In the genomic region with DNA sequence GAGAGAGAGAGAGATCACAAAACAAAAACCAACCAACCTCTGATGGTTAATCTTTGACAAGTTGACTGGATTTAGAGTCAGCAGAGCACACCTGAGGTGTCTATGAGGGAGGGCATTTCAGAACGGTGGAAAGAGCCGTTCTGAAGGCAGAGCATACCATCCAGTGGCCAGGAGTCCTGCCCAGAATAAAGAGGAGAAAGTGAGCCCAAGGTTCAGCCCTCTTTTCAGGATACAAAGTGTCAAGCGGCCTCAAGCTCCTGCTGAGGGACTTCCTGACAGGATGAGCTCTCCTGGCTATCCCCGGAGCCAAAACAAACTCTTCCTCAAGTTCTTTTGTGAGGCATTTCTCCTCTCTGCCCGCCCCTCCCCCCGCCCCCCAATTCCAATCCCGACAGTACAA, we compare ENCODE assay signal across 8 mouse cellular contexts. TPM values are rescaled to one million over a fixed set of nuclear protein-coding genes. Genes with fewer than 3 reads are reported as not detected.
A peak's percentile ranks its signal among the peaks of the same experiment; 100 is the strongest.
DNase-seq lines count a peak whose midpoint lies in the region; ATAC-seq lines count a peak whose summit lies in the region.
"Had no signal": no experiment of that assay in that cellular context is flagged by ENCODE, and none has a peak within 500 bp of the region (broad histone marks: within the 10 kb centered on the region; RNA-seq: fewer than 3 reads in every experiment).

No protein-coding gene starts in this region.

- 1% methylated on average over 7 of the region's 7 CpGs for WGBS in lung, embryonic 16.5 days
- WGBS in forebrain, embryonic 14.5 days = 5% methylated on average over 7 of the region's 7 CpGs
- WGBS in limb, embryonic 13.5 days = 3% methylated on average over 7 of the region's 7 CpGs
- 5% methylated on average over 7 of the region's 7 CpGs for WGBS in stomach, embryonic 16.5 days

- peak overlapping the region; percentile 34; the same call in 1 of the 2 replicates for H3K27ac ChIP-seq in lung, embryonic 16.5 days (ENCODE audit: low read length)
- H3K27ac ChIP-seq in forebrain, embryonic 14.5 days (ENCODE audit: low read depth, low read length) = no peak overlapping the region
- no peak overlapping the region for H3K27ac ChIP-seq in limb, embryonic 13.5 days
- no peak overlapping the region for H3K27ac ChIP-seq in stomach, embryonic 16.5 days (ENCODE audit: low read length)

- peak overlapping the region; percentile 69 for H3K4me2 ChIP-seq in lung, embryonic 16.5 days (ENCODE audit: low read depth, low read length)
- peak overlapping the region; percentile 44 for H3K4me2 ChIP-seq in forebrain, embryonic 14.5 days (ENCODE audit: low read length)
- H3K4me2 ChIP-seq in limb, embryonic 13.5 days (replicated peaks) = peak overlapping the region; percentile 66
- peak overlapping the region; percentile 72 for H3K4me2 ChIP-seq in stomach, embryonic 16.5 days (ENCODE audit: low read depth, low read length)

- peaks cover 4% of the 10 kb centered on the region; the same call in 1 of the 2 replicates for H3K4me1 ChIP-seq in lung, embryonic 16.5 days (replicated peaks; ENCODE audit: control insufficient read depth, insufficient read depth, low read length)
- H3K4me1 ChIP-seq in forebrain, embryonic 14.5 days (ENCODE audit: control insufficient read depth, insufficient read depth, low read length) = no peaks in the 10 kb centered on the region
- H3K4me1 ChIP-seq in limb, embryonic 13.5 days = peaks cover 8% of the 10 kb centered on the region
- H3K4me1 ChIP-seq in stomach, embryonic 16.5 days (ENCODE audit: control insufficient read depth, insufficient read depth, low read length) = peaks cover 9% of the 10 kb centered on the region; the same call in 1 of the 2 replicates

- no peak for DNase-seq in lung, postnatal 25 days (ENCODE audit: low spot score)
- DNase-seq in forebrain, embryonic 14.5 days (ENCODE audit: low spot score) = peak; percentile 16
- DNase-seq in layer of hippocampus, postnatal 14 days (ENCODE audit: low spot score in 2 of 2) = no peak
- DNase-seq in spleen, postnatal 36 days (ENCODE audit: low spot score in 2 of 2) = no peak
- DNase-seq: thymus, adult 2 months had no signal

- H3K4me3 ChIP-seq in lung, embryonic 16.5 days (ENCODE audit: low read length) = peak overlapping the region; percentile 44
- H3K4me3 ChIP-seq in forebrain, embryonic 14.5 days (ENCODE audit: low read depth, low read length) = peak overlapping the region; percentile 24
- peak overlapping the region; percentile 36 for H3K4me3 ChIP-seq in limb, embryonic 13.5 days
- peak overlapping the region; percentile 38 for H3K4me3 ChIP-seq in stomach, embryonic 16.5 days (replicated peaks; ENCODE audit: low read length)

- no peaks in the 10 kb centered on the region for H3K27me3 ChIP-seq in lung, embryonic 16.5 days (ENCODE audit: control insufficient read depth, insufficient read depth, low read depth, low read length)
- H3K27me3 ChIP-seq in forebrain, embryonic 14.5 days (replicated peaks; ENCODE audit: control insufficient read depth, insufficient read depth, low read length) = no peaks in the 10 kb centered on the region
- H3K27me3 ChIP-seq in limb, embryonic 13.5 days = no peaks in the 10 kb centered on the region
- no peaks in the 10 kb centered on the region for H3K27me3 ChIP-seq in stomach, embryonic 16.5 days (ENCODE audit: control insufficient read depth, insufficient read depth, low read length)

- peak overlapping the region; percentile 59 for H3K9ac ChIP-seq in lung, embryonic 16.5 days (ENCODE audit: low read length)
- H3K9ac ChIP-seq in forebrain, embryonic 14.5 days (ENCODE audit: low read length) = peak overlapping the region; percentile 25; the same call in 1 of the 2 replicates
- H3K9ac ChIP-seq in limb, embryonic 13.5 days = no peak overlapping the region
- 0 out of 2 replicates have a peak overlapping the region, but pooled peaks have one; percentile 56 for H3K9ac ChIP-seq in stomach, embryonic 16.5 days (ENCODE audit: low read length)

- no peaks in the 10 kb centered on the region for H3K36me3 ChIP-seq in lung, embryonic 16.5 days (ENCODE audit: control insufficient read depth, insufficient read depth, low read length)
- no peaks in the 10 kb centered on the region for H3K36me3 ChIP-seq in forebrain, embryonic 14.5 days (ENCODE audit: control insufficient read depth, insufficient read depth, low read length)
- H3K36me3 ChIP-seq in limb, embryonic 13.5 days = no peaks in the 10 kb centered on the region
- H3K36me3 ChIP-seq in stomach, embryonic 16.5 days (ENCODE audit: control insufficient read depth, insufficient read depth, low read length) = no peaks in the 10 kb centered on the region

- ATAC-seq in lung, embryonic 16.5 days (ENCODE audit: low read depth) = peak; percentile 45; the same call in 1 of the 2 replicates
- no peak for ATAC-seq in forebrain, embryonic 14.5 days
- no peak for ATAC-seq in limb, embryonic 13.5 days (ENCODE audit: low FRiP score, low read depth)
- ATAC-seq in stomach, embryonic 16.5 days (ENCODE audit: insufficient read depth, low FRiP score) = no peak

- H3K9me3 ChIP-seq in lung, embryonic 16.5 days (ENCODE audit: control insufficient read depth, low read length) = no peaks in the 10 kb centered on the region
- no peaks in the 10 kb centered on the region for H3K9me3 ChIP-seq in forebrain, embryonic 14.5 days (replicated peaks; ENCODE audit: control insufficient read depth, low read length)
- no peaks in the 10 kb centered on the region for H3K9me3 ChIP-seq in limb, embryonic 13.5 days
- H3K9me3 ChIP-seq in stomach, embryonic 16.5 days (replicated peaks; ENCODE audit: control insufficient read depth, low read length) = no peaks in the 10 kb centered on the region

RNA-seq across cellular contexts. Expression of a gene that starts 33.5 kb away (rescaled TPM):
- polyA plus RNA-seq in lung, embryonic 16.5 days (2015; fragmentation: Nextera tagmentation; extraction: Ambion mirVana) = 20.8 and 21.5 TPM in 2 replicates
- 24.4 and 27.7 TPM in 2 replicates for polyA plus RNA-seq in forebrain, embryonic 14.5 days (2014; fragmentation: Nextera tagmentation; extraction: Ambion mirVana)
- polyA plus RNA-seq in limb, embryonic 13.5 days (2015; fragmentation: Nextera tagmentation; extraction: Ambion mirVana) = 29.1 and 29.3 TPM in 2 replicates
- polyA plus RNA-seq in stomach, embryonic 16.5 days (2015; fragmentation: Nextera tagmentation; extraction: Ambion mirVana) = 17.1 and 19.7 TPM in 2 replicates
- total RNA-seq in layer of hippocampus, postnatal 14 days (2021) = 10 to 100 TPM; 37.5 to 39.8 TPM
